Mouse (Mus musculus): Measurements from ENCODE around the gene Mrps21. TPM values are rescaled to one million over a fixed set of nuclear protein-coding genes. Genes with fewer than 3 reads are reported as not detected.
A peak's percentile ranks its signal among the peaks of the same experiment; 100 is the strongest.

Gene Mrps21
- polyA plus RNA-seq, 1 experiment from 2014 or later = 340 TPM

DNA sequence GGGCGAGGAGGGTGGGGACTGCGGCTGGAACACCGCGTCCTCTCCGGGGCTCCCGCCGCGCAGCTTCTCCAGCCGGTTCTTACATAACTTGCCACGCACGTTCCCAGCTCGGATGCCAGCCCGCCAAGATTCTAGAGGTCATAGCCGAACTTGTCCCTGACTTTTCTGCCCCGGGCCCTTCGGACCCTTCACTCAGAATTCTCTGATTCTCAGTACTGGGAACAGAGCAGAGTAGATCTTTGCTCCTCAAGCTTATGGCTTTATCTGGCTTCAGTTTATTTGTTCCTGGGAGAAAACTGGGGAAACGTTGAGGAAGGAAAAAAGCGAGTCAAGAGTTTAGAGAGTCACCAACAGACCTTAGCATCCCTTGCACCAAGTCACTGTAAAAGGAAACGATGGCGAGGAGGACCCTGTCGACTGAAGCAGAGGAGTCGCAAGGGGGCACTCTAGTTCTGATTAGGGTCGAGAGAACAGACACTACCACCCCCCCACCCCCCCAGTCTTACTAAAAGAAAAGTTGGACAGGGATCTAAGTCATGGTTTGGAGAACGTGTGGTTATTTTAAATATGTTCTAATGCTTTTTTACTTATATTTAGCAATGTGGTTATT is 11.6 kb upstream of the Mrps21 start:
- Histone ChIP-seq H3K4me1 (replicated peaks; ENCODE audit: control insufficient read depth, insufficient read depth, low read length) (0 out of 2 replicates have a peak, but pooled peaks cover 2% of the 10 kb centered on the region), H3K9ac (ENCODE audit: low read depth, low read length) (peak overlapping the region; percentile 7; the same call in 1 of the 2 replicates), H3K4me3 (ENCODE audit: low read depth, low read length) (peak overlapping the region; percentile 50), H3K9me3 (ENCODE audit: control insufficient read depth, low read length) (no peaks in the 10 kb centered on the region), H3K27me3 (ENCODE audit: control insufficient read depth, insufficient read depth, low read length) (no peaks in the 10 kb centered on the region), H3K4me2 (replicated peaks; ENCODE audit: low read depth, low read length) (peak overlapping the region; percentile 98), H3K27ac (ENCODE audit: low read depth, low read length) (no peak overlapping the region), H3K36me3 (ENCODE audit: control insufficient read depth, insufficient read depth, low read length) (no peaks in the 10 kb centered on the region)
- DNase-seq (ENCODE audit: low spot score) = peak; percentile 77
- WGBS = 3% methylated on average over 24 of the region's 24 CpGs
- no peak for ATAC-seq (ENCODE audit: low FRiP score)

DNA sequence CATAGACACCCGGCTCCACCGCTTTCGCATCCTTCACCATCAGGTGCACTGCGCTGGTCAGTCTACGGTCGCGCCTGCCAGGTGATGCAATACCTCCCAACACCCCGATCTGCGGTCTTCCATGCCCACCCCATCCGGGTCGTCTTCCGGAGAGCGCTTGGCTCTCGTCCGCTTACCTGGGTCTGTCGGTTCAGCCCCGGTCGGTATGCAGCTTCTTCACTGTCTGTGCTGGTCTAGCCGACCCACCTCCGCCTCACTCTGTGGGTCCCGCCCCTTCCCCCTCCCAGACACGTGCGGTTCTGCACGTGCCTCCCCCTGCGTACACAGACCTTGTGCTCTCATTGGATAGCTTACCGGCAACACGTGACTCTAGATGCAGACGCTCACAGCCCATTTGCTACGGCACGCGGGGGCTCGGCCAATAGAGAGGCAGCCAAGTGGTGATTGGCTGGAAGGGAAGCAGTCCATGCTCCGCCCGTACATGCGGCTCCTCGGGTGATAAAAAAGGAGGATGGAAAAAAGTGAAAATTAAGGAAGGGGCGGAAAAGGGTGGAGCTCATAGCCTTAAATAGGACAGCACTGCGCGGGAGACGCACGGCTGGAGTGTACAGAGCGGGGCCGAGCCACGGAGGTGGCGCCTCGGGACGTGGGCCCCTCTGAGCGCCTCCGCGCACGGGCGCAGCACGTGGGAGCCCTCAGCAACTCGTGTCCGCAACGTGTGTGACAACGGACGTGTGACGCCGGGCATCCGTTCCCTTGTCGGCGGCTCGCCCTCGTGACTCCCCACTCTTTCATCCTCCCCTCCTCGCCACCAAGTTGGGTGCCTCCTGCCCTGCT is 10.9 kb upstream of the Mrps21 start, which contains the start of gene Ciart:
Ciart (minus strand) TSS at position 273 of the 837 bp plus-strand sequence.
- H3K36me3 ChIP-seq (ENCODE audit: control insufficient read depth, insufficient read depth, low read length) = no peaks in the 10 kb centered on the region
- H3K9me3 ChIP-seq (ENCODE audit: control insufficient read depth, low read length) = no peaks in the 10 kb centered on the region
- H3K9ac ChIP-seq (ENCODE audit: low read depth, low read length) = peak within 1 kb of the TSS; percentile 16; the same call in 1 of the 2 replicates
- ATAC-seq (ENCODE audit: low FRiP score) (peak; percentile 99), DNase-seq (ENCODE audit: low spot score) (peak; percentile 93)
- H3K27me3 ChIP-seq (ENCODE audit: control insufficient read depth, insufficient read depth, low read length) = no peaks in the 10 kb centered on the region
- 0 out of 2 replicates have a peak, but pooled peaks cover 2% of the 10 kb centered on the region for H3K4me1 ChIP-seq (replicated peaks; ENCODE audit: control insufficient read depth, insufficient read depth, low read length)
- H3K4me3 ChIP-seq (ENCODE audit: low read depth, low read length) = peak within 1 kb of the TSS; percentile 50
- WGBS = under 1% methylated on average over 58 of the region's 66 CpGs
- H3K27ac ChIP-seq (ENCODE audit: low read depth, low read length) = no peak within 1 kb of the TSS
- peak within 1 kb of the TSS; percentile 98 for H3K4me2 ChIP-seq (replicated peaks; ENCODE audit: low read depth, low read length)

DNA sequence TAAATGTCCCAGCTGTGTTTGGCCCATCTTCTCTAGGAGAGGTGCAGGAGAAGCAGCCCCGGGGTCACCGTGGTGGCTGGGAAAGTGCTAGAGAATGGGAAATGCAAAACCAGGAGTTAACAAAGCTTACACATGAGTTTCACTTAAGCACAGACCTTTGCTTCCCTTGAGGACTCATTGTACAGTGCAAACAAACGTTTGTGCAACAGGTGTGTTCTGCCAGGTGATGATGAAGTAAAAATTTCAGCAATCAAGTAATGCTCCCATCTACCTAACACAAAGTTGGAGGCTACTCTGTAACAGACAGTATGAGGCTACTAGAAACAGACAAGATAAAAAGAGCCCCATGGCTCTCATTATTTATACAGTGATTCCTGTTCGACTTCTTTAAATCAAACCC is 7.7 kb upstream of the Mrps21 start:
- ATAC-seq (ENCODE audit: low FRiP score) = no peak
- no peaks in the 10 kb centered on the region for H3K36me3 ChIP-seq (ENCODE audit: control insufficient read depth, insufficient read depth, low read length)
- H3K27me3 ChIP-seq (ENCODE audit: control insufficient read depth, insufficient read depth, low read length) = no peaks in the 10 kb centered on the region
- H3K4me1 ChIP-seq (replicated peaks; ENCODE audit: control insufficient read depth, insufficient read depth, low read length) = 0 out of 2 replicates have a peak, but pooled peaks cover 2% of the 10 kb centered on the region
- H3K9me3 ChIP-seq (ENCODE audit: control insufficient read depth, low read length) = no peaks in the 10 kb centered on the region
- WGBS = 93% methylated on average over 4 of the region's 4 CpGs
- H3K27ac ChIP-seq (ENCODE audit: low read depth, low read length) = no peak overlapping the region
- no peak overlapping the region for H3K4me2 ChIP-seq (replicated peaks; ENCODE audit: low read depth, low read length)
- no peak overlapping the region for H3K4me3 ChIP-seq (ENCODE audit: low read depth, low read length)
- H3K9ac ChIP-seq (ENCODE audit: low read depth, low read length) = no peak overlapping the region
- DNase-seq (ENCODE audit: low spot score) = no peak

DNA sequence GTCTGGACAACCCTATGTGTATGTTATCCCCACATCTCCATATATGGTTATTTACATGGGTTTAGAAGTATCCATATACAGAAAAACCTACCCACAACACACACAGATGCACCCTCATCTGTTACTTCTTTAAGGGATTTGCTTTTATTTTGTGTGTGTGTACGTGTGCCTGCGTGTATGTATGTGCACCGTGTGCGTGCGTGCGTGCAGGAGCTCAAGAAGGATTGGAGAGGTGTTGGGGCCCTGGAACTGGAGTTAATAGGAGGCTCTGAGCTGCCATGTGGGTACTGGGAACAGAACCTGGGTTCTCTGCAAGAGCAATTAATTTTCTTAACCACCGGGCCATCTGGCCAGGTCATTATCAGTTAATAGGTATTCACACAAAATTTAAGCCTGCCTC is 729 bp upstream of the Mrps21 start:
- peaks cover 4% of the 10 kb centered on the region; the same call in 1 of the 2 replicates for H3K4me1 ChIP-seq (replicated peaks; ENCODE audit: control insufficient read depth, insufficient read depth, low read length)
- peak overlapping the region; percentile 53; the same call in 1 of the 2 replicates for H3K9ac ChIP-seq (ENCODE audit: low read depth, low read length)
- ATAC-seq (ENCODE audit: low FRiP score) (no peak), DNase-seq (ENCODE audit: low spot score) (no peak)
- WGBS = 79% methylated on average over 7 of the region's 7 CpGs
- H3K9me3 ChIP-seq (ENCODE audit: control insufficient read depth, low read length) = no peaks in the 10 kb centered on the region
- H3K36me3 ChIP-seq (ENCODE audit: control insufficient read depth, insufficient read depth, low read length) = peaks cover 2% of the 10 kb centered on the region; the same call in 1 of the 2 replicates
- H3K4me2 ChIP-seq (replicated peaks; ENCODE audit: low read depth, low read length) = peak overlapping the region; percentile 40
- no peaks in the 10 kb centered on the region for H3K27me3 ChIP-seq (ENCODE audit: control insufficient read depth, insufficient read depth, low read length)
- H3K27ac ChIP-seq (ENCODE audit: low read depth, low read length) = no peak overlapping the region
- peak overlapping the region; percentile 42 for H3K4me3 ChIP-seq (ENCODE audit: low read depth, low read length)

DNA sequence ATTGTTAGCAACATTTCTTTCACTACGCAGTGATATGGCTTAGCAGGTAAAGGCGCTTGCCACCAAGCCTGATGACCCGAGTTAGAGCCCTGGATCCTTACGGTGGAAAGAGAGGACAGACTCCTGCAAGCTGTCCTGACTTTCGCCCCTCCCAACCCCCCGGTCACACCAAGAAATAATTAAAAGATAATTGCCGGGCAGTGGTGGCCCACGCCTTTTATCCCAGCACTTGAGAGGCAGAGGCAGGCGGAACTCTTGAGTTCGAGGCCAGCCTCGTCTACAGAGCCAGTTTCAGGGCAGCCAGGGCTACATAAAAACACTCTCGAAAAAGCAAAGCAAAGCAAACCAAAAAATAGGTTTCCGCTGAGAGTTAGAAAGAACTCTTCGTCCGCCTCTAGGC is 343 bp downstream of the Mrps21 start:
- H3K4me3 ChIP-seq (ENCODE audit: low read depth, low read length) = peak overlapping the region; percentile 42
- no peaks in the 10 kb centered on the region for H3K27me3 ChIP-seq (ENCODE audit: control insufficient read depth, insufficient read depth, low read length)
- no peaks in the 10 kb centered on the region for H3K9me3 ChIP-seq (ENCODE audit: control insufficient read depth, low read length)
- H3K9ac ChIP-seq (ENCODE audit: low read depth, low read length) = peak overlapping the region; percentile 53
- H3K36me3 ChIP-seq (ENCODE audit: control insufficient read depth, insufficient read depth, low read length) = peaks cover 2% of the 10 kb centered on the region; the same call in 1 of the 2 replicates
- ATAC-seq (ENCODE audit: low FRiP score) (no peak; the same call in 1 of the 2 replicates), DNase-seq (ENCODE audit: low spot score) (no peak)
- peak overlapping the region; percentile 40 for H3K4me2 ChIP-seq (replicated peaks; ENCODE audit: low read depth, low read length)
- H3K4me1 ChIP-seq (replicated peaks; ENCODE audit: control insufficient read depth, insufficient read depth, low read length) = peaks cover 4% of the 10 kb centered on the region; the same call in 1 of the 2 replicates
- H3K27ac ChIP-seq (ENCODE audit: low read depth, low read length) = peak overlapping the region; percentile 37; the same call in 1 of the 2 replicates
- WGBS = 8% methylated on average over 15 of the region's 15 CpGs

DNA sequence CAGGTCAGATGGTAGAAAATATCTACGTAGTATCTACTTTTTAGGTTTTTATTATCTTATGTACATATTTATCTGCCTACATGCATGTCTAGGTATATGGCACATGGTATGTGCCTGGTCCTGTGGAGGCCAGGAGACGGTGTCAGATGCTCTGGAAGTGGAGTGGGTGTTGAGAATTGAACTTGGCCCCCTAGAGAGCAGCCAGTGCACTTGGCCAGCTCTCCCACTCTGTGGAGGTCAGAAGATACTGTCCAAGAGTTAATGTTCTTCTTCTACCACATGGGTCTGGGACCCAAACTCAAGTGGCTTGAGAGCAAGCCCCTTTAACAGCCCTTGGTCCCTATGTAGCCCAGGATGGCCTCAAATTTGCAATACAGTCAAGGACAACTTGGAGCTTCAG is 3.9 kb downstream of the Mrps21 start:
- Histone ChIP-seq H3K9me3 (ENCODE audit: control insufficient read depth, low read length) (no peaks in the 10 kb centered on the region), H3K36me3 (ENCODE audit: control insufficient read depth, insufficient read depth, low read length) (peaks cover 2% of the 10 kb centered on the region; the same call in 1 of the 2 replicates), H3K4me1 (replicated peaks; ENCODE audit: control insufficient read depth, insufficient read depth, low read length) (peaks cover 4% of the 10 kb centered on the region; the same call in 1 of the 2 replicates), H3K27ac (ENCODE audit: low read depth, low read length) (no peak overlapping the region), H3K4me3 (ENCODE audit: low read depth, low read length) (no peak overlapping the region), H3K9ac (ENCODE audit: low read depth, low read length) (no peak overlapping the region), H3K27me3 (ENCODE audit: control insufficient read depth, insufficient read depth, low read length) (no peaks in the 10 kb centered on the region), H3K4me2 (replicated peaks; ENCODE audit: low read depth, low read length) (no peak overlapping the region)
- DNase-seq (ENCODE audit: low spot score) (no peak), ATAC-seq (ENCODE audit: low FRiP score) (no peak)
- WGBS = 96% methylated on average over 2 of the region's 2 CpGs

DNA sequence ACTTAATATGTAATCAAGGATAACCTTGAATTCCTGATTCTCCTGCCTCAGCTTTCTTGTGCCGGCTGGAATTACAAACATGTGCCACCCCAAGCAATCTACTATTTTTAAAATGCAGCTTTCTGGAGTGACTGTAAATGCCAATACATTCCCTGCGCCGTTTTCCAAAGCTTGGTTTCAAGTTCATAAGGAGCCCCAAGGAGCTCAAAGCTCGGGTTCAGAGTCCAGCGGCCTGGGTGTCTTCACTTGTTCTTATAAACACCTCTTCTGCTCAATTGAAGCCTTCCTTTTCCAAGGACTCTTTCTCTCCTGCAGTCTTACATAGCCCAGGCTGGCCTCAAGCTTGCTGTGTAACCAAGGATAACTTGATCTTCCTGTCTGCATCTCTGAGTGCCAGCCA is 5.2 kb downstream of the Mrps21 start:
- H3K27me3 ChIP-seq (ENCODE audit: control insufficient read depth, insufficient read depth, low read length) = no peaks in the 10 kb centered on the region
- no peak for DNase-seq (ENCODE audit: low spot score)
- no peaks in the 10 kb centered on the region for H3K9me3 ChIP-seq (ENCODE audit: control insufficient read depth, low read length)
- 91% methylated on average over 5 of the region's 5 CpGs for WGBS
- no peak overlapping the region for H3K4me2 ChIP-seq (replicated peaks; ENCODE audit: low read depth, low read length)
- ATAC-seq (ENCODE audit: low FRiP score) = no peak
- no peak overlapping the region for H3K27ac ChIP-seq (ENCODE audit: low read depth, low read length)
- H3K9ac ChIP-seq (ENCODE audit: low read depth, low read length) = no peak overlapping the region
- H3K4me1 ChIP-seq (replicated peaks; ENCODE audit: control insufficient read depth, insufficient read depth, low read length) = no peaks in the 10 kb centered on the region
- peaks cover 2% of the 10 kb centered on the region; the same call in 1 of the 2 replicates for H3K36me3 ChIP-seq (ENCODE audit: control insufficient read depth, insufficient read depth, low read length)
- H3K4me3 ChIP-seq (ENCODE audit: low read depth, low read length) = no peak overlapping the region

DNA sequence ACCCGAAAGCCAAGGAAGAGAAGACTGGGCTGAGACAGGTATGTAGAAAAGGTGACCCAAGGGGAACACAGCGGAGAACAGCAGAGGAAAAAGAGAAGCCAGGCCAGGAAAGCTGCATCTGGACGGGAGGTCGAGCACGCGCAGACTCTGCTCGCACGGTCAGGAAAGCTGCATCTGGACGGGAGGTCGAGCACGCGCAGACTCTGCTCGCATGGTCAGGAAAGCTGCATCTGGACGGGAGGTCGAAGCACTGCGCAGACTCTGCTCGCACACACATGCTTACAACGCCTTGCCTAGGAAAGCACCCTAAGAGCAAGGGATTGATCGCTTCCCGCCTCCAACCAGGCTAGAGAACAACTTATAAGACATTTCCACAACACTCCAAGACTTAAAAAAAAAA is 5.7 kb downstream of the Mrps21 start:
- ATAC-seq (ENCODE audit: low FRiP score) (no peak), DNase-seq (ENCODE audit: low spot score) (no peak)
- H3K4me2 ChIP-seq (replicated peaks; ENCODE audit: low read depth, low read length) = no peak overlapping the region
- H3K27me3 ChIP-seq (ENCODE audit: control insufficient read depth, insufficient read depth, low read length) = no peaks in the 10 kb centered on the region
- no peak overlapping the region for H3K27ac ChIP-seq (ENCODE audit: low read depth, low read length)
- WGBS = 94% methylated on average over 20 of the region's 20 CpGs
- no peak overlapping the region for H3K4me3 ChIP-seq (ENCODE audit: low read depth, low read length)
- H3K9ac ChIP-seq (ENCODE audit: low read depth, low read length) = no peak overlapping the region
- no peaks in the 10 kb centered on the region for H3K9me3 ChIP-seq (ENCODE audit: control insufficient read depth, low read length)
- no peaks in the 10 kb centered on the region for H3K4me1 ChIP-seq (replicated peaks; ENCODE audit: control insufficient read depth, insufficient read depth, low read length)
- H3K36me3 ChIP-seq (ENCODE audit: control insufficient read depth, insufficient read depth, low read length) = peaks cover 2% of the 10 kb centered on the region; the same call in 1 of the 2 replicates

Data from hindbrain, embryonic 11.5 days (tissue).